Mouse (Mus musculus): Measurements from ENCODE around the gene Ppp1r13b. TPM values are rescaled to one million over a fixed set of nuclear protein-coding genes. Genes with fewer than 3 reads are reported as not detected.

Gene Ppp1r13b
- total and polyA plus RNA-seq, 3 experiments: 1.5 to 8.7 TPM; not detected in 1

GRCm38 (mm10) chr12:111851235-111851634, 56.7 kb downstream of the Ppp1r13b start:
- H3K27me3 ChIP-seq (ENCODE audit: control insufficient read depth in 1 of 2, insufficient read depth in 2 of 2, low read length in 2 of 2): no peaks in the 10 kb centered on the region
- TF ChIP-seq JUND (IDR thresholded peaks at IDR 0.05; ENCODE audit: low read depth, low read length): no peak
- TF ChIP-seq SMC3 (IDR thresholded peaks at IDR 0.05; ENCODE audit: low read depth, low read length): peak; percentile 83
- no peak for TF ChIP-seq MYB (IDR thresholded peaks at IDR 0.05; ENCODE audit: low read depth, low read length)
- TF ChIP-seq RAD21 (IDR thresholded peaks at IDR 0.05; ENCODE audit: low read depth, low read length): peak; percentile 64
- no peak for TF ChIP-seq MXI1 (IDR thresholded peaks at IDR 0.05; ENCODE audit: low read depth, low read length)
- no peak for TF ChIP-seq MAX (IDR thresholded peaks at IDR 0.05; ENCODE audit: low read length)
- peak; percentile 64 for TF ChIP-seq ZC3H11A (IDR thresholded peaks at IDR 0.05; ENCODE audit: low read depth, low read length)
- peak; percentile 49 to 71 (median 64) for TF ChIP-seq CTCF (IDR thresholded peaks at IDR 0.05 in 2 of 3, conservative IDR thresholded peaks at IDR 0.05 in 1 of 3; ENCODE audit: control insufficient read depth in 1 of 3, insufficient read depth in 1 of 3, low read depth in 2 of 3, low read length in 3 of 3, poor library complexity in 1 of 3, severe bottlenecking in 1 of 3)
- no peak for TF ChIP-seq E2F4 (IDR thresholded peaks at IDR 0.05; ENCODE audit: borderline replicate concordance, low read depth, low read length)
- 0 out of 2 replicates have a peak, but pooled peaks have one; percentile 60 for TF ChIP-seq MYC (IDR thresholded peaks at IDR 0.05; ENCODE audit: low read depth, low read length)
- no peak overlapping the region for H3K4me3 ChIP-seq (ENCODE audit: control insufficient read depth in 1 of 2, insufficient read depth in 1 of 2, low read depth in 2 of 2, low read length in 2 of 2)
- H3K27ac ChIP-seq (ENCODE audit: control insufficient read depth, low read depth, low read length): no peak overlapping the region
- no peaks in the 10 kb centered on the region for H3K36me3 ChIP-seq (ENCODE audit: control insufficient read depth in 1 of 2, insufficient read depth in 2 of 2, low read length in 2 of 2)
- H3K4me1 ChIP-seq (ENCODE audit: control insufficient read depth in 1 of 2, insufficient read depth in 2 of 2, low read length in 2 of 2): peaks cover 2 to 7% of the 10 kb centered on the region in 2 experiments
- DNase-seq (ENCODE audit: low read depth, low spot score): peak; percentile 72
- no peaks in the 10 kb centered on the region for H3K9me3 ChIP-seq (replicated peaks; ENCODE audit: insufficient read depth, low read length)
- no peak overlapping the region for H3K9ac ChIP-seq (ENCODE audit: control insufficient read depth, low read depth, low read length, poor library complexity, severe bottlenecking)
- no peaks in the 10 kb centered on the region for H3K79me2 ChIP-seq (ENCODE audit: control insufficient read depth, insufficient read depth, low read length, poor library complexity)

GRCm38 (mm10) chr12:111848300-111848798, 59.6 kb downstream of the Ppp1r13b start:
- H3K27ac ChIP-seq (ENCODE audit: control insufficient read depth, low read depth, low read length): peak overlapping the region; percentile 19; the same call in 1 of the 2 replicates
- no peak overlapping the region for H3K9ac ChIP-seq (ENCODE audit: control insufficient read depth, low read depth, low read length, poor library complexity, severe bottlenecking)
- no peaks in the 10 kb centered on the region for H3K9me3 ChIP-seq (replicated peaks; ENCODE audit: insufficient read depth, low read length)
- TF ChIP-seq HCFC1 (IDR thresholded peaks at IDR 0.05; ENCODE audit: low read depth, low read length) (no peak), SMC3 (IDR thresholded peaks at IDR 0.05; ENCODE audit: low read depth, low read length) (no peak), MAX (IDR thresholded peaks at IDR 0.05; ENCODE audit: low read length) (no peak), ZMIZ1 (IDR thresholded peaks at IDR 0.05; ENCODE audit: low read depth, low read length) (no peak), USF1 (IDR thresholded peaks at IDR 0.05; ENCODE audit: low read depth, low read length) (no peak), E2F4 (IDR thresholded peaks at IDR 0.05; ENCODE audit: borderline replicate concordance, low read depth, low read length) (no peak), ELF1 (IDR thresholded peaks at IDR 0.05; ENCODE audit: low read depth, low read length) (no peak), ZNF384 (IDR thresholded peaks at IDR 0.05; ENCODE audit: low read depth, low read length) (no peak), MEF2A (IDR thresholded peaks at IDR 0.05; ENCODE audit: extremely low read depth, insufficient replicate concordance, low read depth, low read length, poor library complexity, severe bottlenecking) (no peak), KAT2A (conservative IDR thresholded peaks at IDR 0.05; ENCODE audit: low read depth, low read length) (no peak), UBTF (IDR thresholded peaks at IDR 0.05; ENCODE audit: borderline replicate concordance, insufficient read depth, low read depth, low read length) (no peak), MAFK (IDR thresholded peaks at IDR 0.05; ENCODE audit: borderline replicate concordance, low read depth, low read length) (no peak), EP300 (IDR thresholded peaks at IDR 0.05; ENCODE audit: low read depth in 1 of 2, low read length in 2 of 2) (no peak), USF2 (IDR thresholded peaks at IDR 0.05; ENCODE audit: borderline replicate concordance in 1 of 2, insufficient read depth in 1 of 2, low read depth in 1 of 2, low read length in 2 of 2) (no peak), GATA1 (IDR thresholded peaks at IDR 0.05; ENCODE audit: low read depth, low read length) (no peak)
- H3K36me3 ChIP-seq (ENCODE audit: control insufficient read depth in 1 of 2, insufficient read depth in 2 of 2, low read length in 2 of 2): peaks cover 0 to 4% of the 10 kb centered on the region in 2 experiments; a peak in 2 of 4 replicates
- no peaks in the 10 kb centered on the region for H3K27me3 ChIP-seq (ENCODE audit: control insufficient read depth in 1 of 2, insufficient read depth in 2 of 2, low read length in 2 of 2)
- DNase-seq (ENCODE audit: low read depth, low spot score): peak; percentile 49
- peaks cover 3 to 12% of the 10 kb centered on the region in 2 experiments for H3K4me1 ChIP-seq (ENCODE audit: control insufficient read depth in 1 of 2, insufficient read depth in 2 of 2, low read length in 2 of 2)
- no peak overlapping the region for H3K4me3 ChIP-seq (ENCODE audit: control insufficient read depth in 1 of 2, insufficient read depth in 1 of 2, low read depth in 2 of 2, low read length in 2 of 2)
- no peaks in the 10 kb centered on the region for H3K79me2 ChIP-seq (ENCODE audit: control insufficient read depth, insufficient read depth, low read length, poor library complexity)

Data from MEL (cell line).